Mouse (Mus musculus) small intestine, adult 2 months (tissue): ENCODE results near the gene Mrpl41.

Experiments used
- CTCF ChIP-seq: fragments of 200-500 bp; IDR thresholded peaks from 2 replicates; pipeline ENCODE4 v1.5.1; 2012; ENCODE audit warnings: low read depth, mild to moderate bottlenecking, control low read depth, inconsistent platforms, low read length, moderate library complexity, mixed read lengths; ENCODE audit not compliant: insufficient replicate concordance, insufficient read length; ENCODE audit errors: extremely low read depth
- POLR2A ChIP-seq: fragments of 200-500 bp; IDR thresholded peaks from 2 replicates; pipeline ENCODE4 v1.6.1; 2012; ENCODE audit warnings: low read depth, mild to moderate bottlenecking, control low read depth, inconsistent platforms, low read length, moderate library complexity

DNA sequence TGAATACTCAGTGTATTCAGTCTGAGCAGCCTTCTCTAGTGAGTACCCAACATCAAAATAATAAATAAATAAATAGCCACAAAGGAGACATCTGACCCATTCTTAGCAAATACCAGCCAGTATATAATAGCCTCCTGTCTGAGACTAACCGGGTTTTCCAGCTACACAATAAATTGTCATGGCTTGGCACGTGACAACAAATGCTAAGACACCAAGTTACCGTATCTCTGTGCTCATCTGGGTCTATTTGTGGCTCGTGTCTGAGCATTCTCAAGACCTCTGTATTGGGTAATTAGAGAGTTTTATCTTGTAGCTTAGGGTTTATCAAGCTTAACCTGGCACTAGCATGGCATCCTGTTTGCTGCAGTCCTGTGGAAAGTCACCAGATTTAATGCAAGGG lies 32.8 kb downstream of the Mrpl41 start:
- TF ChIP-seq POLR2A (no peak), CTCF (no peak)
